17 mouse cellular contexts compared by ENCODE assay signal in genomic region chr5:139433842-139434568, GRCm38 (mm10). TPM values are rescaled to one million over a fixed set of nuclear protein-coding genes. Genes with fewer than 3 reads are reported as not detected.
DNase-seq lines count a peak whose midpoint lies in the region; ATAC-seq and TF ChIP-seq lines count a peak whose summit lies in the region.
"Had no signal": no experiment of that assay in that cellular context is flagged by ENCODE, and none has a peak within 500 bp of the region (broad histone marks: within the 10 kb centered on the region; RNA-seq: fewer than 3 reads in every experiment).

No protein-coding gene starts in this region.

- no peaks in the 10 kb centered on the region for H3K9me3 ChIP-seq in heart, postnatal 0 days (replicated peaks; ENCODE audit: control insufficient read depth, low read length)
- no peaks in the 10 kb centered on the region for H3K9me3 ChIP-seq in midbrain, embryonic 12.5 days
- H3K9me3 ChIP-seq: heart, embryonic 15.5 days; hindbrain, embryonic 15.5 days; limb, embryonic 13.5 days; neural tube, embryonic 12.5 days had no signal

- peaks cover 6% of the 10 kb centered on the region; the same call in 1 of the 2 replicates for H3K4me1 ChIP-seq in heart, postnatal 0 days (ENCODE audit: control insufficient read depth, insufficient read depth)
- H3K4me1 ChIP-seq in cortical plate, adult 2 months (ENCODE audit: control insufficient read depth, insufficient read depth, low read length): peaks cover 33% of the 10 kb centered on the region
- H3K4me1 ChIP-seq in midbrain, embryonic 12.5 days: peaks cover 66% of the 10 kb centered on the region

- TF ChIP-seq CTCF in heart, postnatal 0 days (IDR thresholded peaks at IDR 0.05; ENCODE audit: low read depth): no peak
- no peak for TF ChIP-seq CTCF in cortical plate, adult 2 months (IDR thresholded peaks at IDR 0.05; ENCODE audit: extremely low read depth, insufficient read depth, low read length)

- H3K27me3 ChIP-seq in heart, postnatal 0 days (ENCODE audit: control insufficient read depth, insufficient read depth, low read length): no peaks in the 10 kb centered on the region
- no peaks in the 10 kb centered on the region for H3K27me3 ChIP-seq in midbrain, embryonic 12.5 days
- H3K27me3 ChIP-seq: hindbrain, embryonic 15.5 days; limb, embryonic 13.5 days; neural tube, embryonic 12.5 days had no signal

- no peak overlapping the region for H3K9ac ChIP-seq in heart, postnatal 0 days (replicated peaks; ENCODE audit: low read depth, low read length)
- no peak overlapping the region for H3K9ac ChIP-seq in midbrain, embryonic 12.5 days (replicated peaks)
- H3K9ac ChIP-seq: heart, embryonic 15.5 days; hindbrain, embryonic 15.5 days; limb, embryonic 13.5 days; liver, postnatal 0 days; neural tube, embryonic 12.5 days had no signal

- no peak overlapping the region for H3K27ac ChIP-seq in heart, postnatal 0 days (ENCODE audit: low read depth)
- H3K27ac ChIP-seq in cortical plate, adult 2 months (ENCODE audit: insufficient read depth, low read length): peak overlapping the region; percentile 22
- H3K27ac ChIP-seq in midbrain, embryonic 12.5 days (replicated peaks): peak overlapping the region; percentile 58; the same call in 1 of the 2 replicates
- H3K27ac ChIP-seq: heart, embryonic 15.5 days; kidney, postnatal 0 days; limb, embryonic 13.5 days; neural tube, embryonic 12.5 days had no signal

- no peaks in the 10 kb centered on the region for H3K36me3 ChIP-seq in heart, postnatal 0 days (replicated peaks; ENCODE audit: control insufficient read depth, insufficient read depth, low read length)
- H3K36me3 ChIP-seq in midbrain, embryonic 12.5 days: no peaks in the 10 kb centered on the region
- H3K36me3 ChIP-seq: heart, embryonic 15.5 days; hindbrain, embryonic 15.5 days; neural tube, embryonic 12.5 days had no signal

- no peak for DNase-seq in heart, postnatal 0 days (ENCODE audit: low spot score)
- DNase-seq in heart, postnatal 25 days (ENCODE audit: low spot score): no peak
- peak; percentile 21 for DNase-seq in MN1 (ENCODE audit: low spot score)
- no peak for DNase-seq in spleen, postnatal 14 days (ENCODE audit: low spot score in 2 of 2)
- no peak for DNase-seq in retina, postnatal 1 day
- no peak for DNase-seq in thymus, postnatal 36 days
- DNase-seq: adrenal gland, postnatal 36 days; liver, postnatal 0 days; thymus, postnatal 25 days had no signal

- no peak overlapping the region for H3K4me3 ChIP-seq in heart, postnatal 0 days (ENCODE audit: low read depth, low read length)
- H3K4me3 ChIP-seq in cortical plate, adult 2 months (ENCODE audit: insufficient read depth, low read length): no peak overlapping the region
- no peak overlapping the region for H3K4me3 ChIP-seq in midbrain, embryonic 12.5 days
- H3K4me3 ChIP-seq: heart, embryonic 15.5 days; hindbrain, embryonic 15.5 days; limb, embryonic 13.5 days; neural tube, embryonic 12.5 days had no signal

- 67% methylated on average over 9 of the region's 9 CpGs for WGBS in heart, postnatal 0 days
- WGBS in midbrain, embryonic 12.5 days: 82% methylated on average over 9 of the region's 9 CpGs

- ATAC-seq in heart, postnatal 0 days (ENCODE audit: insufficient read depth, low read depth): 0 out of 2 replicates have a peak, but pooled peaks have one; percentile 9
- no peak for ATAC-seq in midbrain, embryonic 12.5 days (ENCODE audit: low FRiP score, low read depth)
- ATAC-seq: intestine, postnatal 0 days; liver, postnatal 0 days had no signal

- no peak for TF ChIP-seq EP300 in heart, postnatal 0 days (IDR thresholded peaks at IDR 0.05; ENCODE audit: low read depth)

- TF ChIP-seq POLR2A in cortical plate, adult 2 months (IDR thresholded peaks at IDR 0.05; ENCODE audit: extremely low read depth, insufficient read depth, low read length): no peak

- intact Hi-C loops in heart, postnatal 25 days (cut with DNase I): no loop called here

- no peak overlapping the region for H3K4me2 ChIP-seq in heart, postnatal 0 days (ENCODE audit: low read depth, low read length)
- H3K4me2 ChIP-seq in midbrain, embryonic 12.5 days (replicated peaks): no peak overlapping the region
- H3K4me2 ChIP-seq: heart, embryonic 15.5 days; hindbrain, embryonic 15.5 days; limb, embryonic 13.5 days; neural tube, embryonic 12.5 days had no signal

RNA-seq across cellular contexts. Expression of gene Gper1, which starts 11.1 kb away (rescaled TPM):
- total RNA-seq in heart, postnatal 0 days (2014; rRNA removed; ENCODE audit: low replicate concordance): 1.3 and 4.5 TPM in 2 replicates
- polyA plus RNA-seq in heart, postnatal 0 days (2015; fragmentation: Nextera tagmentation; extraction: Ambion mirVana): 1.0 and 2.0 TPM in 2 replicates
- total RNA-seq in heart, postnatal 25 days (2021): 1 to 10 TPM; 1.3 to 2.1 TPM
- 4.7 and 4.8 TPM in 2 replicates for polyA plus RNA-seq in cortical plate, adult 2 months (2012; rRNA removed)
- 2.3 and 3.7 TPM in 2 replicates for polyA plus RNA-seq in midbrain, embryonic 12.5 days (2016; fragmentation: Nextera tagmentation; extraction: Ambion mirVana)

RNA-seq across cellular contexts. Expression of gene 3110082I17Rik, which starts 26.3 kb away (rescaled TPM):
- 5.0 and 5.9 TPM in 2 replicates for total RNA-seq in heart, postnatal 0 days (2014; rRNA removed; ENCODE audit: low replicate concordance)
- 9.5 and 10.6 TPM in 2 replicates for polyA plus RNA-seq in heart, postnatal 0 days (2015; fragmentation: Nextera tagmentation; extraction: Ambion mirVana)
- 1 to 10 TPM; 5.0 to 5.3 TPM for total RNA-seq in heart, postnatal 25 days (2021)
- polyA plus RNA-seq in cortical plate, adult 2 months (2012; rRNA removed): 12.9 and 15.4 TPM in 2 replicates
- 27.5 and 29.3 TPM in 2 replicates for polyA plus RNA-seq in midbrain, embryonic 12.5 days (2016; fragmentation: Nextera tagmentation; extraction: Ambion mirVana)

RNA-seq across cellular contexts. Expression of gene C130050O18Rik, which starts 28.9 kb away (rescaled TPM):
- 1.7 and 1.8 TPM in 2 replicates for total RNA-seq in heart, postnatal 0 days (2014; rRNA removed; ENCODE audit: low replicate concordance)
- polyA plus RNA-seq in heart, postnatal 0 days (2015; fragmentation: Nextera tagmentation; extraction: Ambion mirVana): 0.23 and 0.31 TPM in 2 replicates
- under 1 TPM; 0.70 to 0.78 TPM for total RNA-seq in heart, postnatal 25 days (2021)
- polyA plus RNA-seq in cortical plate, adult 2 months (2012; rRNA removed): 0.44 TPM in 2 replicates
- 0.22 and 0.36 TPM in 2 replicates for polyA plus RNA-seq in midbrain, embryonic 12.5 days (2016; fragmentation: Nextera tagmentation; extraction: Ambion mirVana)

RNA-seq across cellular contexts. Expression of gene Zfand2a, which starts 50.3 kb away (rescaled TPM):
- 16.6 and 18.0 TPM in 2 replicates for total RNA-seq in heart, postnatal 0 days (2014; rRNA removed; ENCODE audit: low replicate concordance)
- polyA plus RNA-seq in heart, postnatal 0 days (2015; fragmentation: Nextera tagmentation; extraction: Ambion mirVana): 5.6 and 6.3 TPM in 2 replicates
- total RNA-seq in heart, postnatal 25 days (2021): 10 to 100 TPM; 15.1 to 16.5 TPM
- 52.5 and 55.4 TPM in 2 replicates for polyA plus RNA-seq in cortical plate, adult 2 months (2012; rRNA removed)
- polyA plus RNA-seq in midbrain, embryonic 12.5 days (2016; fragmentation: Nextera tagmentation; extraction: Ambion mirVana): 11.5 and 13.1 TPM in 2 replicates

RNA-seq across cellular contexts. Expression of gene Gpr146, which starts 56.5 kb away (rescaled TPM):
- total RNA-seq in heart, postnatal 0 days (2014; rRNA removed; ENCODE audit: low replicate concordance): 38.2 and 39.1 TPM in 2 replicates
- polyA plus RNA-seq in heart, postnatal 0 days (2015; fragmentation: Nextera tagmentation; extraction: Ambion mirVana): 23.0 and 23.7 TPM in 2 replicates
- total RNA-seq in heart, postnatal 25 days (2021): 10 to 100 TPM; 35.3 to 58.5 TPM
- 15.3 and 16.3 TPM in 2 replicates for polyA plus RNA-seq in cortical plate, adult 2 months (2012; rRNA removed)
- polyA plus RNA-seq in midbrain, embryonic 12.5 days (2016; fragmentation: Nextera tagmentation; extraction: Ambion mirVana): 1.8 and 2.6 TPM in 2 replicates
